Mouse (Mus musculus) layer of hippocampus, postnatal 10 days (tissue): ENCODE results near the gene Mmel1. TPM values are rescaled to one million over a fixed set of nuclear protein-coding genes. Genes with fewer than 3 reads are reported as not detected.

Experiments
- DNase-seq, 2 experiments: peaks; one replicate each; pipeline ENCODE4 v3.0.0; 2021; ENCODE audit warnings: low spot score in 2 of 2
- total RNA-seq, 2 experiments: library from RNA; stranded (reverse); gene quantifications; 2 replicates each; pipeline ENCODE4 v1.2.3; 2021

Mmel1 gene
- total RNA-seq, 2 experiments from 2014 or later = 0.22 to 0.23 TPM

- DNase-seq = no peak
Measured at GRCm38 (mm10) chr4:154863436-154863935, 5.9 kb upstream of the Mmel1 start.

GRCm38 (mm10) chr4:154864271-154864771 is 5.1 kb upstream of the Mmel1 start:
- DNase-seq = peak; percentile 91

GRCm38 (mm10) chr4:154864961-154865760 is 4.2 kb upstream of the Mmel1 start:
- no peak for DNase-seq

- DNase-seq = no peak
Measured at GRCm38 (mm10) chr4:154866391-154866790, 3.0 kb upstream of the Mmel1 start.

- DNase-seq = no peak
Measured at GRCm38 (mm10) chr4:154867257-154867656, 2.1 kb upstream of the Mmel1 start.

- no peak for DNase-seq
Measured at GRCm38 (mm10) chr4:154870721-154871120, 1.3 kb downstream of the Mmel1 start.

- no peak for DNase-seq
Measured at GRCm38 (mm10) chr4:154871757-154872251, 2.4 kb downstream of the Mmel1 start.

- no peak for DNase-seq
Measured at GRCm38 (mm10) chr4:154873186-154873585, 3.8 kb downstream of the Mmel1 start.

- DNase-seq = peak; percentile 97
Measured at GRCm38 (mm10) chr4:154877864-154878548, 8.6 kb downstream of the Mmel1 start.

- DNase-seq = no peak
Measured at GRCm38 (mm10) chr4:154880730-154881129, 11.3 kb downstream of the Mmel1 start.

- DNase-seq = no peak
Measured at GRCm38 (mm10) chr4:154882014-154882659, 12.8 kb downstream of the Mmel1 start.

GRCm38 (mm10) chr4:154885416-154885815 is 16.0 kb downstream of the Mmel1 start:
- no peak for DNase-seq

- no peak for DNase-seq
Measured at GRCm38 (mm10) chr4:154886876-154887592, 17.6 kb downstream of the Mmel1 start.

- no peak for DNase-seq
Measured at GRCm38 (mm10) chr4:154887593-154888250, 18.3 kb downstream of the Mmel1 start.

GRCm38 (mm10) chr4:154890887-154891286 is 21.5 kb downstream of the Mmel1 start:
- no peak for DNase-seq

GRCm38 (mm10) chr4:154895549-154895948 is 26.2 kb downstream of the Mmel1 start:
- no peak for DNase-seq

- DNase-seq = no peak
Measured at GRCm38 (mm10) chr4:154897676-154898465, 28.5 kb downstream of the Mmel1 start.

GRCm38 (mm10) chr4:154898506-154899446 is 29.4 kb downstream of the Mmel1 start, which contains the start of gene Fam213b:
Fam213b (minus strand) TSS chr4:154899135.
- peak; percentile 60 to 76 for DNase-seq
